In the genomic region with DNA sequence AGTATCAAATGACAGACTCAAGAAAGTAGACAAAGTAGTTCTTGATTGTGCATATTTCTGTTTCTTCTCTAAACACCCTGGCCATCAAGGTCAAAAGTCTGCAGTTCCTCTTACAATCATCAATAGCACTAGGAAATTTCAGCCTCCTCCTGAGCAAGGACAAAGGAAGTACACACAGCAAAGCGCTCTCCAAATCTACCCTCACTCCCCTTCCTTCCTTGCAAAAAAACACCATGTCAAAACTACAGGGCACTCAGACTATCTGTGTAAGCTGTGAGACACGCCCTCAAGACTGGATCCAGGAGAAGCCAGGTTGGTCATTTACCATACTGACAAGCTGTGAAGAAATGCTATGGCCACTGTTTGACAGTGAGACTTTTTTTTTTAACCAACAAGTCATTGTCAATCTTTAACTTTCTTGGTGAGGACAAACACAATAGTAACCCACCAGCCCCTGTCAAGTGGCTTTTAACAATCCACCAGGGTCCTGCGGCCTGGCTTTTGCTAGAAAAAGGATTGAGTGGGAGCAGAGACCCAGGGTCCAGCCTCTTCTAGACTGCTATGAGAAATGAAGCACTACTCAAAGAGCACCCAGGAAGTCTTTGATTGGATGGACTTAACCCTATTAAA, we compare ENCODE assay signal across 21 mouse cellular contexts. TPM values are rescaled to one million over a fixed set of nuclear protein-coding genes. Genes with fewer than 3 reads are reported as not detected.
DNase-seq lines count a peak whose midpoint lies in the region; ATAC-seq and TF ChIP-seq lines count a peak whose summit lies in the region.
"Had no signal": no experiment of that assay in that cellular context is flagged by ENCODE, and none has a peak within 500 bp of the region (broad histone marks: within the 10 kb centered on the region; RNA-seq: fewer than 3 reads in every experiment).

No protein-coding gene starts in this region.

- no peak overlapping the region for H3K4me2 ChIP-seq in kidney, postnatal 0 days (ENCODE audit: low read length)
- H3K4me2 ChIP-seq: hindbrain, embryonic 12.5 days; liver, embryonic 15.5 days; neural tube, embryonic 15.5 days had no signal

- 54% methylated on average over 3 of the region's 3 CpGs for WGBS in kidney, postnatal 0 days

- H3K4me1 ChIP-seq in kidney, postnatal 0 days (replicated peaks; ENCODE audit: insufficient read depth, low read length) = 0 out of 2 replicates have a peak, but pooled peaks cover 4% of the 10 kb centered on the region
- H3K4me1 ChIP-seq: limb, embryonic 10.5 days; neural tube, embryonic 15.5 days had no signal

- TF ChIP-seq CTCF in kidney, postnatal 0 days (IDR thresholded peaks at IDR 0.05; ENCODE audit: low read depth) = no peak

- no peak for DNase-seq in kidney, postnatal 0 days (ENCODE audit: low spot score)
- no peak for DNase-seq in kidney, adult 18-20 months
- peak; percentile 71 for DNase-seq in ES-CJ7 (ENCODE audit: low read depth, low spot score)
- DNase-seq in testis, postnatal 10 days (ENCODE audit: low spot score) = peak; percentile 37
- no peak for DNase-seq in cerebellum, adult 8-10 months
- DNase-seq in thymus, adult 18-20 months = no peak
- DNase-seq: adrenal gland, postnatal 10 days; cerebellum, adult 11-12 months; forebrain, postnatal 0 days; heart, adult 11 months; midbrain, embryonic 14.5 days; thymus, postnatal 4 days had no signal

- 0 out of 2 replicates have a peak, but pooled peaks have one; percentile 29 for ATAC-seq in kidney, postnatal 0 days (replicated peaks; ENCODE audit: low FRiP score, low read depth)
- peak; percentile 46 for ATAC-seq in granulocyte monocyte progenitor cell, adult 5-6 weeks (replicated peaks; ENCODE audit: poor library complexity, severe bottlenecking)
- ATAC-seq: forebrain, postnatal 0 days had no signal

- no peaks in the 10 kb centered on the region for H3K27me3 ChIP-seq in kidney, postnatal 0 days (ENCODE audit: insufficient read depth, low read length)
- H3K27me3 ChIP-seq: hindbrain, embryonic 12.5 days; liver, embryonic 15.5 days; neural tube, embryonic 15.5 days had no signal

- H3K4me3 ChIP-seq in kidney, postnatal 0 days (replicated peaks; ENCODE audit: low read depth, low read length) = no peak overlapping the region
- H3K4me3 ChIP-seq: erythroblast, embryonic 14.5 days; hindbrain, embryonic 12.5 days; left cerebral cortex, adult 2 months; limb, embryonic 10.5 days; liver, embryonic 15.5 days; myocyte; neural tube, embryonic 15.5 days had no signal

- H3K27ac ChIP-seq in kidney, postnatal 0 days = peak overlapping the region; percentile 66
- H3K27ac ChIP-seq: hindbrain, embryonic 12.5 days; left cerebral cortex, adult 2 months; limb, embryonic 10.5 days; liver, embryonic 15.5 days; macrophage; neural tube, embryonic 15.5 days had no signal

- H3K36me3 ChIP-seq in kidney, postnatal 0 days (ENCODE audit: insufficient read depth, low read length) = peaks cover 13% of the 10 kb centered on the region; the same call in 1 of the 2 replicates

- H3K9ac ChIP-seq in kidney, postnatal 0 days (ENCODE audit: low read depth, low read length) = no peak overlapping the region
- H3K9ac ChIP-seq: forebrain, postnatal 0 days; hindbrain, embryonic 12.5 days; liver, embryonic 15.5 days; neural tube, embryonic 15.5 days had no signal

- no peaks in the 10 kb centered on the region for H3K9me3 ChIP-seq in kidney, postnatal 0 days (replicated peaks; ENCODE audit: low read length)
- H3K9me3 ChIP-seq: hindbrain, embryonic 12.5 days; limb, embryonic 10.5 days; liver, embryonic 15.5 days; neural tube, embryonic 15.5 days had no signal

RNA-seq across cellular contexts. Expression of gene Sinhcaf, which starts 11.2 kb away (rescaled TPM):
- polyA plus RNA-seq in kidney, postnatal 0 days (2015; fragmentation: Nextera tagmentation; extraction: Ambion mirVana) = 103 and 107 TPM in 2 replicates
- total RNA-seq in granulocyte monocyte progenitor cell, adult 5-6 weeks (2014; fragmentation: Nextera tagmentation) = 45.4 and 55.1 TPM in 2 replicates
- 106 and 131 TPM in 2 replicates for total RNA-seq in granulocyte monocyte progenitor cell, adult 5-6 weeks (2017)

RNA-seq across cellular contexts. Expression of gene Caprin2, which starts 39.0 kb away (rescaled TPM):
- 10.1 and 12.6 TPM in 2 replicates for polyA plus RNA-seq in kidney, postnatal 0 days (2015; fragmentation: Nextera tagmentation; extraction: Ambion mirVana)
- 5.0 and 7.7 TPM in 2 replicates for total RNA-seq in granulocyte monocyte progenitor cell, adult 5-6 weeks (2014; fragmentation: Nextera tagmentation)
- total RNA-seq in granulocyte monocyte progenitor cell, adult 5-6 weeks (2017) = 6.3 and 8.8 TPM in 2 replicates

Comparison
In these comparisons a context has a peak if more than half of its experiments do, and no peak if none do; other contexts are left out.
1. DNase-seq: peak in ES-CJ7 (single experiment) and testis, postnatal 10 days (single experiment); none in kidney, postnatal 0 days (single experiment), kidney, adult 18-20 months (single experiment), cerebellum, adult 8-10 months (single experiment) and thymus, adult 18-20 months (0 of 2).